Mouse (Mus musculus): ENCODE results near the gene Tas1r1. TPM values are rescaled to one million over a fixed set of nuclear protein-coding genes. Genes with fewer than 3 reads are reported as not detected.

Tas1r1 gene
- total and polyA plus RNA-seq, 3 experiments = 0.12 to 0.21 TPM; not detected in 1

- no peaks in the 10 kb centered on the region for H3K9me3 ChIP-seq (replicated peaks; ENCODE audit: insufficient read depth, low read length)
- peaks cover 8 to 21% of the 10 kb centered on the region in 2 experiments for H3K36me3 ChIP-seq (ENCODE audit: control insufficient read depth in 1 of 2, insufficient read depth in 2 of 2, low read length in 2 of 2)
- no peak for TF ChIP-seq BHLHE40 (IDR thresholded peaks at IDR 0.05; ENCODE audit: borderline replicate concordance, low read depth, low read length)
- TF ChIP-seq MAFK (IDR thresholded peaks at IDR 0.05; ENCODE audit: borderline replicate concordance, low read depth, low read length) = no peak
- TF ChIP-seq E2F4 (IDR thresholded peaks at IDR 0.05; ENCODE audit: borderline replicate concordance, low read depth, low read length) = no peak
- TF ChIP-seq MAX (IDR thresholded peaks at IDR 0.05; ENCODE audit: low read length) = no peak
- TF ChIP-seq USF1 (IDR thresholded peaks at IDR 0.05; ENCODE audit: low read depth, low read length) = no peak
- no peak for TF ChIP-seq CTCF (IDR thresholded peaks at IDR 0.05 in 2 of 3, conservative IDR thresholded peaks at IDR 0.05 in 1 of 3; ENCODE audit: control insufficient read depth in 1 of 3, insufficient read depth in 1 of 3, low read depth in 2 of 3, low read length in 3 of 3, poor library complexity in 1 of 3, severe bottlenecking in 1 of 3)
- H3K4me3 ChIP-seq (ENCODE audit: control insufficient read depth in 1 of 2, insufficient read depth in 1 of 2, low read depth in 2 of 2, low read length in 2 of 2) = no peak overlapping the region
- no peak overlapping the region for H3K9ac ChIP-seq (ENCODE audit: control insufficient read depth, low read depth, low read length, poor library complexity, severe bottlenecking)
- H3K27me3 ChIP-seq (ENCODE audit: control insufficient read depth in 1 of 2, insufficient read depth in 2 of 2, low read length in 2 of 2) = no peaks in the 10 kb centered on the region
- H3K27ac ChIP-seq (ENCODE audit: control insufficient read depth, low read depth, low read length) = no peak overlapping the region
- H3K4me1 ChIP-seq (ENCODE audit: control insufficient read depth in 1 of 2, insufficient read depth in 2 of 2, low read length in 2 of 2) = peaks cover 0 to 8% of the 10 kb centered on the region in 2 experiments; a peak in 2 of 4 replicates
- peaks cover 46% of the 10 kb centered on the region for H3K79me2 ChIP-seq (ENCODE audit: control insufficient read depth, insufficient read depth, low read length, poor library complexity)
- no peak for DNase-seq (ENCODE audit: low read depth, low spot score)
Observed at GRCm38 (mm10) chr4:152044609-152045008, 6.2 kb upstream of the Tas1r1 start.

DNA sequence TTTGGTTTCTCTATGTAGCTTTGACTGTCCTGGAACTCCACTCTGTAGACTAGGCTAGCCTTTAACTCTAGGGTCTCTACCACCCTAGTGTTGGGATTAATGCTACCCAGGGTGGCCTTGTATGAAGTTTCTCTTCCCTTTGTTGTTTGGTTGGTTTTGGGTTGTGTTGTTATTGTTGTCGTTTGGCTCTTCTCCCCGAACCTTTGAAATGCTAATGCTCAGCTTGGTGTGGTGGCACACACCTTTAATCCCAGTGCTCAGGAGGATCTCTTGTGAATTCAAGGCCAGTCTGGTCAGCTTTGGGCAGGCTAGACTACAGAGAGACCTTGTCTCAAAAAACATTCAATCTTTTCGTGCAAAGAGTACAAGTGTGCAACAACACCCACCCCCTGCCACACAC is 4.8 kb upstream of the Tas1r1 start:
- DNase-seq (ENCODE audit: low read depth, low spot score) = no peak
- Histone ChIP-seq H3K79me2 (ENCODE audit: control insufficient read depth, insufficient read depth, low read length, poor library complexity) (peaks cover 51% of the 10 kb centered on the region), H3K4me1 (ENCODE audit: control insufficient read depth in 1 of 2, insufficient read depth in 2 of 2, low read length in 2 of 2) (peaks cover 0 to 10% of the 10 kb centered on the region in 2 experiments; a peak in 2 of 4 replicates), H3K4me3 (ENCODE audit: control insufficient read depth in 1 of 2, insufficient read depth in 1 of 2, low read depth in 2 of 2, low read length in 2 of 2) (no peak overlapping the region), H3K27me3 (ENCODE audit: control insufficient read depth in 1 of 2, insufficient read depth in 2 of 2, low read length in 2 of 2) (no peaks in the 10 kb centered on the region), H3K36me3 (ENCODE audit: control insufficient read depth in 1 of 2, insufficient read depth in 2 of 2, low read length in 2 of 2) (peaks cover 8 to 17% of the 10 kb centered on the region in 2 experiments), H3K9me3 (replicated peaks; ENCODE audit: insufficient read depth, low read length) (no peaks in the 10 kb centered on the region), H3K27ac (ENCODE audit: control insufficient read depth, low read depth, low read length) (no peak overlapping the region), H3K9ac (ENCODE audit: control insufficient read depth, low read depth, low read length, poor library complexity, severe bottlenecking) (no peak overlapping the region)
- TF ChIP-seq UBTF (IDR thresholded peaks at IDR 0.05; ENCODE audit: borderline replicate concordance, insufficient read depth, low read depth, low read length) (no peak), ETS1 (IDR thresholded peaks at IDR 0.05; ENCODE audit: low read depth, low read length) (no peak), MEF2A (IDR thresholded peaks at IDR 0.05; ENCODE audit: extremely low read depth, insufficient replicate concordance, low read depth, low read length, poor library complexity, severe bottlenecking) (no peak), NRF1 (IDR thresholded peaks at IDR 0.05; ENCODE audit: insufficient read depth, low read depth, low read length, poor library complexity, severe bottlenecking) (no peak), KAT2A (conservative IDR thresholded peaks at IDR 0.05; ENCODE audit: low read depth, low read length) (no peak), POLR2A (IDR thresholded peaks at IDR 0.05; ENCODE audit: control insufficient read depth in 1 of 2, insufficient read depth in 1 of 2, low read depth in 1 of 2, low read length in 2 of 2, poor library complexity in 1 of 2) (peak in 1 of 2 experiments; percentile 35; a peak in 1 of 4 replicates), CHD1 (IDR thresholded peaks at IDR 0.05; ENCODE audit: low read depth, low read length) (no peak), RCOR1 (IDR thresholded peaks at IDR 0.05; ENCODE audit: low read depth, low read length) (no peak)
